Mouse (Mus musculus) testis, postnatal 10 days (tissue): ENCODE results near the gene Igsf8.

ENCODE experiments used
- DNase-seq: peaks from one replicate; pipeline ENCODE4 v3.0.0; 2021; ENCODE audit warnings: low spot score

Gene Igsf8

DNA sequence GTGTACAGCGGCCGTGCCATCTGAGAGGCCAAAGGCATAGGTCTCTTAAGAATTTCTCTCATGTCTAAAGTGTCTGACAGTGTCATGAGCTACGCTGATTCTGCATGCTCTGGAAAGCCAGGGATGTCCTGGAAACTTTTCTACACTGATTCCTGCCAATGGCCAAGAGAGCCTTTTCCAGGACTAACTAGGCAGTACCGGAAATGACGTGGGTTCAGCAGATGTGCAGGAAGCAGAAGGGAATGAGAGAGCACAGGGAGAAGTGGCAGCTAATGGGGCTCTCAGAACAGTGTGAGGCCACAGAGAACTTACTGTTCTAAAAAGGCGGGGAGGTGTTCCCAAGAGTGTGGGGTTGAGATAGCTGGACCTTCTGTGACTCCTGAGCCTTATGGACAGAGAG is 11.9 kb downstream of the Igsf8 start:
- no peak for DNase-seq

DNA sequence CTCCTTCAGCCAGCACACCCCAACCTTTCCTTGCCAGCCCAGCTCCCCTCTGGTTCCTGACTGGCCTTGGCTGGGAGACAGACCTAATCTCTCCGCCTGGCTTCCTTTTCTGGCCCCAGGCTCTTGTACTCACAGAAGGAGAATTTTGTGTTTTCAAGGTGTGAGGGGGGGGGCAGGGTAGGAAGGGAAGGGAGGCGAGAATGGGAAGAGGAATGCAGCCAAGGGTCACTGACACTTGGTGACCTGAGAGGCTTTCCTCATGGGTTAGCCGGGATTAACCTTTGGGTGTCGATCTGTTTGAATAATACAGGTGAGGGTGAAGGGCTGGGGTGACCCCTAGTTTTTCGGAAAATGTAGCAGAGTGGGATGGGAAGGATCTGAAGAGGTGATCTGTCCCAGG is 12.7 kb downstream of the Igsf8 start:
- no peak for DNase-seq

DNA sequence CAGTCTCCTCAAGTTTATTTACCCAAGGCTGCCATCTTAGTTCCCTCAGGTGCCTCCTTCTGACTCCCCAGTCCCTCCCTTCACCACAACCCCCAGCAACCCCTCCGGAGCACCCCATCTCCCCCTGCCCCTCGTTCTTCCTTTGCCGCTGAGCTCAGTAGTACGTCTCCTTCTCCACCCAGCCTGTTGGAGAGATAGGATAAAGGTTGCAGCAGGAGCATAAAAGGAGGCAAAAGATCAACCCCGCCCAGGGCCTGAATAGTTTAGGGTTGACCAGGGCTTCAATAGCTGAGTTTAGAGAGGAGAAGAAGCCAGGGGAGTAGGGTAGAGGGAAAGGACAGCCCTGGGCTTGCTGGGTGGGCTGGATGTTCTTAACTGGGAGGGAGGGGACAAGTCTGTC is 13.1 kb downstream of the Igsf8 start:
- DNase-seq, result no peak

DNA sequence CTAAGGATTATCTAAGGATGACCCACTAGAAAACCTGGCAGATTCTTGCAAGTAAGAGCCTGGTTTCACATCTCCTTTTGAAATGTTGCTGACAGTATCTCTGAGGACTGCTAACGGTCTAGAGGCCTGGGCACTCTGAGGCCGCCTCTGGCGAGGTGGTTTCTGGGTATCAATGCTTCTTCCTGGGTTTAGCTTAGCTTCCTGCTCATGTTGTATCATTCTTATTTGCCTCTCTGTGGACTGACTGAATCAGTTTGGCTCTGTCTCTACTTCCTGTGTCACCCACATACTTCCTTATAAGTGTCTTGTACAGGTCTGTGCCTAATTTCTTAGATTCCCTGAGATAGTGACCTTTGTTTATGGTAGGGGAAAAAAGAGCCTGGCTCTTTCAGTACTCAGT is 15.7 kb downstream of the Igsf8 start:
- DNase-seq, result no peak

DNA sequence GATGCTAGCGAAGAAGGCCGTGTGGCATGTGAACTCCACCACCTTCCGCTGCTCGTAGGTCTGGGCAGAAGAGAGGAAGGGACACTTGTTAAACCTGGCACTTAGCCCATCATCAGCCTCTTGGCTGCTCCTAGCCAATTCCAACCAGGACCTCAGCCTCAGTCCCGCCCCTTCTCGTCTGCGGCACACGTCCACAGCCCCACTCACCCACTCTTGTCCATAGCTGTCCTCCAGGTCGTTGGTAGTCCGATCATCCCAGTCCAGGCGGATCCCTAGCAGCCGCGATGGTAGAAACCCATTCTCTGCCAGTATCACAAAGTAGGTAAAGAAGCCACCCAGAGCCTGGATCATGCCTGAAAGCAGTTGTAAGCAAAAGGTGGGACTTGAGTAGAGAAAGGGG is 16.9 kb downstream of the Igsf8 start:
- DNase-seq, result no peak

DNA sequence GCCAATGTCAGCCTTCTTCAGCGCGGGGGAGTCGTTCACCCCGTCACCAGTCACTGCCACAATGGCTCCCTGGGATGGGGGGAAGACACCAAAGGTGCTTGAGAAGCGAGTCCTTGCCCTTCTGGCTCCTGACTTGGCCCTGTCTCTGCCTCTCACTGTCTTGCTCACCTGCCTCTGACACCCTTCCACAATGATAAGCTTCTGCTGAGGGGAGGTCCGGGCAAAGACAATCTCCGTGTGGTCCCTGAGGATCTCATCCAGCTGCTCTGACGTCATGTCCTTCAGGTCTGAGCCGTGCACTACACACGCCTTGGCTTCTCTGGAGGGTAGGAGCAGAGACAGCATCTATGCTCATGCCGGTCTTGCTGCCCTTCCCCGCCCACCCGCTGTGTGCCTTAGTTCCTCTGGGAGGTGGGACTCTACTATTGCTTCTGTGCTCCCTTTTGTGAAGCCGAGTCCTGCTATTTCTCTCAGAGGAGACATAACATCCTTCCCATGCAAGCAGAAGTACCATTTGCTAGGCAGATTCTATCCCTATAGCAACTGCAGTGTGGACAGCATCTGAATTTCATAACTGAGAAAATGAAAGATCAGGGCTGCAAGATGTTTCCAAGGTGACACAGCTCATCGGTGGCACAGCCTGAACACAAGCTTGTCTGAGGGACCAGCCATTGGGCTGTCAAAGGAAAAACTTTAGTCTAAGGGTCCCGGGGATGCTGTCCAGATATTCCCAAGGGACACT is 18.5 kb downstream of the Igsf8 start:
- no peak for DNase-seq

DNA sequence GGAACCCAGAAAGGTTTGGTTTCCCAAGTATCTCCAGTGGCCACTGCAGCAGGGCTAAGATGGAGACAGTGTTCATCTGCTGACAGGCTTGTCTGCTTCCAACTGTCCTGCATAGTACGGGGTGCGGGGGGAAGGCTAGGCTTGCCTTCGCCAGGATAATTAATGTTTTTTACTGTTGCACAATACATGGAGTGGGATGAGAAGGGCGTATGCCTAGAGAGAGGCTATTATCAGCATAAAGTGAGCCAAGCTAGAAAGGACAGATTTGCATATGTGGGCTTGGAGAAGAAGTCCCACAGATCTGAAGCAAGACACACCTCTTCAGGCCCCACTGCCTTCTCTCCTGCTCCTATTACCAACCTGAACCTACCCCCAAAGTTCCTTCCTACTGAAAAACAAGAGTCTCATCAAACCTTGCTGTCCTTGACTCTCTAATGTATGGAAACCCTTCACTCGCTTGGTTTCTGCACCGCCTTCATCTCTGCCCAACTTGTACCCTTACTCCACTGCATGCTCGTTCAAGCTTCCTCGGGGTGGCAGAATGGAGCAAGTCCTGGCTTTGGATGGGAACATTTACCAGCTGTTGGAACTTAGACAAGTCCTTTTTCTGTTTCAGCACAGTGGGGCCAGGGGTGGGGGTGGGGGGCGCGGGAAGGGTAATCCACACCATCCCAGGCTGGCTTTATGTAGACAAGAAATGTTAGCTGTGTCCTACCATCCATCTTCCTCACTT is 20.2 kb downstream of the Igsf8 start:
- no peak for DNase-seq

DNA sequence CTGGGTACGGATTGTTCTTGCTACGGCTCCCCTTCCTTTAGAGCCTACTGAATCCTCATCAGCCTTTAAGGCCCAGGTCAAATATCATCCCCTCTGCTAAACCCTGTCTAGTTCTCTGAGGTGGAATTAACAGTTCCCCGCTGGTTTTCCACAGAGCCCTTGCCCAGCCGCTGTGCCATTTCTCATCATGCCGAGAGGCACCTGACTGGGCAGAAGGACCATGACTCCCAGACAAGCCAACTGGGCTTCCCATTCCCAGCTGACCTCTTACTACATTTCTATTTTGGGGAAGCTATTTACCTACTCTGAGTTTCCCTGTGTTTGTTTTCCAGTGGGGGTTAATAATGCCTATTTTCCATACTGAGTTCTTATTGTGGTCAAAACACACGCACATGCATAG is 21.6 kb downstream of the Igsf8 start:
- no peak for DNase-seq

DNA sequence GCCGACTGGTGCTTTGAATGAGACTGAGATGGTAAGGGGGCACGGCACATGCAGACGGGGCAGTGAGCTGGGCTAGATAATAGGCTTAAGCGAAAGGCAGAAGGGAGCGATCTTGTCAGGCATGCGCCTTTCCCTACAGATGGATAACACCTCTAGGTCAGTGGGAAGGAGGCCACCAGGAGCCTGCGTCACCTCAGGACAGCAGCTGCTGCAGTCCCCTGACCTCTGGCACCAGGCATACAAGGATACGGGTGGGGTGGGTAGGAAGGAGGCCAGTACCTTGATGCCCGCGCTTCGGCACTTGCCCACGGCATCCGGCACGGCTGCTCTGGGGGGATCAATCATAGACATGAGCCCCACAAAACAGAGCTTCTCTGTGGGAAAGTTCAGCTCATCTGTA is 22.8 kb downstream of the Igsf8 start:
- DNase-seq, result no peak

DNA sequence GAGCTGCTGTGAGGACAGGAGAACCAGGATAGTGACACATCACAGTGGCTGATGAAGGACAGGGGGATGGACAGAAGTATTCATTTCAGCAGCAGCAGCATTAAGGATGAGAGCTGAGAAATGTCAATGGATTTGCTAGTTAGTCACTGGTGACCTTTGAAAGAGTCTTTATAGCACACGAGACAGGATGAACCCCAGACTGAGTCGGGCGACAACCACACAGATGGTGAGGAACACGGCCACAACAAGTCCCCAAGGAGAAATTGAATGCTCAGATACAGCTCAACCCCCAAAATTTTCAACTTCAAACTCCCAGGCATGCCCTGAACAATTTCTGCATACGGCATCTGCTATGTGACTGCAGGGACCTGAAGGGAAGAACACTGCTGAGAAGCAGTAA is 25.3 kb downstream of the Igsf8 start:
- DNase-seq, result no peak

DNA sequence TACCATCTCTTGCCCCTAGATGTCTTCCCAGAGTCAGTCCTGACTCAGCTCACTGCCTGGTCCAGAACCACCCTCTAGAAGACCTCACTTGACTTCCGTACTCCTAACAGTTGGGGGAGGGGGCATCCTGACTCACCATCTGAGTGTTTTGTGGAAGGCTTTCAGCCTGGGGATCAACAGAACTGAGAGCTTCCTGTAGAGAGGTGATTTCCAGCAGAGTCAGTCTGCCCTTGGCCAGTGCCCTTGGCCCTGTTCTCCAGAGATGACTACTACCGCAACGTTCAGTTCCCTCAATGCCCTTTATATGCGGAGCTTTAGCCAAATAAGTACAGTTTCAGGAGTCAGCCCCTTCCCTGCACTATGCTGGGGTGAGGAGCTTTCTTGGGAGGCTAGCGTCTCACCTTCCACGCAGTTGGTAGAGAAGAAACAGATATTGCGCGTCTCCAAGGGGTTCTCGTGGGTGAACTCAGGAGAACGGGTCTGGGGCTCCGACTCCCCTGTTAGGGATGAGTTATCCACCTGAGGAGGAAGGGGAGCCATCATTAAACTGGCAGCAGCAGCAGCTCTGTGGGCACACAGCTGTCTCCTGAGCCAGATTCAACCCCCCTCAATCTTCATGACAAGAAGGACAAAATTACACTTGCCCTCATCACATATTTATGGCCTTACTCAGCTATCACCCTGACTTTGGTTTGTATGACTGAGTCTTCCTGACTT is 27.6 kb downstream of the Igsf8 start:
- no peak for DNase-seq

DNA sequence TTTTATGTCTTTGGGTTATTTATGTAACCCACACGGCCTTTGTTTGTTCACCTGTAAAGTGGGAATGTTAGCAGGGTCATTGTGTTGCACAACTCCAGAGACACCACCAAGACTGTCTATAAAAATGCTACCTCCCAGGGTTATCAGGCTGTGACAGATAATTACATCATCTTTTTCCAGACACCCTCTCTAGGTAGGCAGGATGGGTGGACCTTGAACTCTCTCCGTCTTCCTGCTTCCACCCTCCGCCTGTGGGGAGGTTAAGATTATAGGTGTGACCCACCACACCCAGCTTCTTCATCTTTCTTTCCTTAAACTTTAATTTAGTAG is 28.1 kb downstream of the Igsf8 start:
- no peak for DNase-seq

DNA sequence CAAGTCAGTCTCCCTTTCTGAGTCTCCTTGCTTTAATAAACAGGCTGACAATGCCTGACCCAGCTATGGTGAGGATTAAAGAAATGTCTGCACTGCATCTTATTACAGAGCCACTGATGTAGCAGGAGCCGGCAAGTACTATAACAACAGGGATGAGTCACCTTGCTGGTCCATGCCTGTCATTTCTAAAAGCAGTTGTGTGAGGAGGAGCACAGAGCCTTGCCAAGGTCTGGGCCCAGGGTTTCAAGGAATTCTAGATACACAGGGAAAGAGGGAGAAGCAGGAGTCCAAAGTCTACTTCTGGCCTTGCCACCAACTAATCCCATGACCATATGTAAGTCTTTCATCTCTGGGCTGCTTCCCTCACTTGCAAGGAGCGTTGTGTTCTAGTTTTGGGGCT is 31.4 kb downstream of the Igsf8 start:
- no peak for DNase-seq

DNA sequence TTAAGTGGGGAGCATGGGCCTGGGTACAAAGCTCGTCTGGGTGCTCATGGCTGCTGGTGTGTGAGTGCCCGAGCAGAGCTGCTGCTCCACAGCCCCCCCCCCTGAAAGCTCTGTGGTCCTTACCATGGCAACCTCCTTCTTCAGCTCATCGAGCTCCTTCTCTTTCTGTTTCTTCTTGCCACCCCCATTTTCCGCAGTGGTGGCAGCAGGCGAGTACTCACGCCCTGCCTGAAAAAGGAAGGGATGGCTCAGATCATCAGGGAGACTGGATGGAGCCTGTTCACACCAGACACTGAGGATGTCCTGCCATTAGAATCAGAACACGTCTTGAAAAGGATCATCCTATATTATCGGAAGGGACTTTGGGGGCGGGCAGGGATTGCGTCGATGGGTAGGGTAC is 32.0 kb downstream of the Igsf8 start:
- DNase-seq, result no peak

DNA sequence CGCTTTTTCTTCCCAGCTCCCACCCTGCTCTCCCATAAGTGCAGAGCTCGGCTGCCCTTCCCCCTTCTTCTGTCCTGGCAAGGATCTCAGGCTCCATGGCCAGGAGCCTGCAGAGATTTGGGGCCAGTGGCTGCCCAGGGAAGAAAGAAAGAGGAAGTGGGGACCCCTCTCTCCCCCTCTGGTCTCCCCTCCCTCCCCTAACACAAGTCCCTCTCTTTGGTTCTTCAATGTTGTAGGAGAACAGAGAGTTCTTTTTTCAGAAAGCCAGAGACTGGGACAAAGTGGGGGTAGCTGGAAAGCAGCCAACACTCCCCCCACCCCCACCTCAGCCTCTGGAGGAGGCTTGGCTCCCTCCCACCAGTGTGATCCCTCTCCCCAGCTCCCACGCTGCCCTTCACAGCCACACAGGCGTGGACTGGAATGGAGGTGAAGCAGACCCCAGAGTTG is 34.3 kb downstream of the Igsf8 start:
- peak; percentile 77 for DNase-seq

DNA sequence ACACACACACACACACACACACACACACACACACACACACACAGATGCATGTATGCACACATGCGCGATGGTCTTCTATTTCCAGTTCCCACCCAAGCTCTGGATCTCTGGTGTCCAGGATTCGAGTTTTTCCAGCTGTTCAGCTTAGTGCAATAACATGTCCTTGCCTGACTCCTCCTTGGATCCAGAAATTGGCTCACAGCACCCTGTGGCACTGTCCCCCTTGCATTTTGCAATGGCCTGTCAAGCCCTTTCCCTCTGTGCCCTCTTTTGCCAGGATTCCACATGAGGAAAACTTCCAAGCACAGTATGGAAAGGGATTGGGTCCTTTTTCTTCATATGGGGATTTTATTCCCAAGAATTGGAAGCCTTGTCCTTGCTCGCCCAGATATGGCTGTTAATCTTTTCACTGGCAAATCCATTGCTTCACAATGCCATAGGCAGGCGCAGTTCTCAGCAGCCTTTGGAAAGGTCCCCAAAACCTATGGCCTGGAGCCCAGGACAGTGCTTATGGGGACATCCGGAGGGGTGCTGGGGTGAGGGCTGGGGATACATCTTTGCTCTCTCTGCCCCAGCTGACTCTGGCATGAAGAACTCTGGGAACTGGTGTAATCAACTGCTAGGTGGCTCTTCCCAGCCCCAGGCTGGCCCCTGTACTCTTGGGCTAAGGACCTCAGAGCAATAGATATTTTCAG is 35.5 kb downstream of the Igsf8 start:
- no peak for DNase-seq

DNA sequence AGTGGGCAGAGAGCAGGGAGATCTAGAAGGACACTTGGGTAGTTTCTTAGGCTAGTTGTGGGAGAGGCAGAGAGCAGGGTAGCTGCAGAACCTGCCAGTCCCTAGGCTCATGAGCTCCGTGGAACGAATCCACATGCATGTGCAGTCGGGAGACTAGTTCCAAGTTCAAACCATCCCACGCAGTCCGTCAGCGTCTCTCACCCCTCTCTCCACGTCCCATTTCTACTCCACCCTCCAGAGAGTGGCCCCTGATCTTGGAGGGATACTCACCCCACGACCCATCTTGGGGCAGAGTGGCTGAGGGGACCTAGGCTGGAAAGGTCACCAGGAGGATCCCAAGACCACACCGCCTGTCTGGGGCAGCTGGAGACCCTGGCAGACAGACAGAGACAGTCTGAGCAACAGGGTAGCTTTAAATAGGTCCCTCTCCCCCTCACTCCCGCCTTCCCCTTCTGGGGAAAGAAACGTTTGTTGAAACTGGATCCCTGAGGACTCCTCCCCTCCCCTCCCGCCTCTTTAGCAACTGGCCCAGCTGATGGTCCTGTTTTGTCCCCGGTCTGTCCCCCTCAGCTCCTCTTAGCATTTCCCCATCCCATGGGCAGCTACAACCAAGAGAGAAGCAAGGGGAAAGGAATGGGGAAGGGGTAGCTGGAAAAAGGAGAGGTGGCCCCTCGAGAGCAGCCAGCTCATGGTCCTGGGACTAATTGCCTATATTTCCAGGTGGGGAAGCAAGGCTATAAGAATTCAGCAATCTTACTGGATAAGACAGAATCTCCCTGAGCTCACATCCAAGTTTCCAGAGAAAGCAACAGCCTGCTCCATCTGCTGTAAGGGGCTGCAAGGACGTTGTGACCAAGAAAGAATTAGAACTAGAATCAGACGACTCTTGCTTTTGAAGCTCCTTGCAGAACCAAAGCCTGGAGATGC is 36.4 kb downstream of the Igsf8 start, which contains the start of gene Atp1a2:
Gene Atp1a2, minus strand, starts transcription at position 454 of the 927 bp plus-strand sequence.
- peak; percentile 66 for DNase-seq

DNA sequence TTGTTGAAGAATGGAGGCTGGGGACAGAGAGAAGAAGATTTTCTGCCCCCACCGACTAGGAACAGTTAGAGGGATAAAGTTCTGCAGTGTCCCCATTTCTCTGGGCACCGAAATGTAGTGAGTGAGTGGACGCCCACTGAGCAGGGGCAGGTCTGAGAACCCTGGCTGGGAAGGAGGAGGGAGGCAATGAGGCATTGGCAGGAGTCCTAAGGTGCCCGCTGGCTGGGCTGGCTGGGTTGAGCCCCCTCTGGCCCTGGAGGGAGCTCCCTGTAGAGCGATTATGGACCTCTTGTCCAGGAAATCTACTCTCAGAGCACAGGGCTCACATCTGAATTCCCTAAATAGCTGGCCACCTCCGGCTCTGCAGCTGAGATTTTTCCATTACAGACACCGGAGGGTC is 38.1 kb downstream of the Igsf8 start:
- no peak for DNase-seq

DNA sequence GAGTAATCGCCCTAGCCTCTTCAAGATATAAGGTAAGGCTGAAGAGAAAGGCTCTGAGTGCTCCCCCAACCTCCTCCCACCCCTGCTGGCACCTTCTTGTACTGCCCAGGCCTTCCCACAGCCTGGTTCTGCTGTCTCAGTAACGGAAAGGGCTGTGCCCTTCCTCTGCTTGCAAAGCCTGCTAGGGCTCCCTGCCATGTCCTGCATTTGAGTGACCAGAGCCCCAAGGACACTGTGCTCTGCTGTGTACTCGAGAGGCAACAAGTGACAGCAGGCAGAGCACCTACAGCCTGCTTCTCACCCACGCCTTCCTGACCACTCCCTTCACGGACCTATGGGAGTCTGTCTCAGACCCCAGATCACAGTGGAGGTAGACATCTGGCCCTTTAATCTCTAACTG is 38.8 kb downstream of the Igsf8 start:
- peak; percentile 72 for DNase-seq

DNA sequence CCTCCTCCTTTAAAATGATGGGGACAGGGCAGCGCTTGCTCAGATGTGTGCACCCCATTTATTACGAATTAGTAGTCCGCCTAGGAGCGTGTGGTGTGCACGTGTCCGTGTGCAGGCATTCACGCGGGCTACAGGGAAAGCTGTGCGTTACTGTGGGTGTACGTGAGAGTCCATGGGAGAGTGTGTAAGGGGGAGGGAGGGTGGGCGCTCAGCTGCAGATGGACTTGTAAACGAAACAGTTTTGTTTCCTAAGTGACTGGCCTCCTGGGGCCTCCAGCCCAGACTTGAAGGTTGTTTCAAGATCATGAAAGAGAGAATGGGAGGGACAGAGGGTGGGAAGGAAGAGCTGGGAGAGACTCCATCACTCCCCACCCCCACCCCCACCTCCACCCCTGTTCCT is 39.7 kb downstream of the Igsf8 start:
- DNase-seq, result no peak

DNA sequence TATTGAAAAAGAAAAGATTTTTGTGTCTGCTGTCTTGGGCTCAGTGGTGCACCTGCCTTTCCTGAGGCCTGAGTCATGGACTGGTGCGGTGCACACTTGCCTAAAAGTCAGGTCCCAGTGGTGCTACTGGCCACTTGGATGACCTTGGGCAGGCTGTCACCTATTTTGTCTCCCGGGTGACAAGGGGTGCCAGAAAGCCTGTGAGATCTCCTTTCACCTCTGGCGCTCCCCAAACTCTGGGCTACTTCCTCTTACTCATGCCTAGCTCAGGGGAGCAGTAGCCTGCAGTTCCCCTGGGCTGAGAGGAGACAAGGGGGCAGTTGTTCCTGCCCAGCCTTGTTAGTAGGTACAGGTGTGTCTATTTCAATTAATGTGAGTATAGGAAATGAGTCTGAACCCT is 40.9 kb downstream of the Igsf8 start:
- no peak for DNase-seq

DNA sequence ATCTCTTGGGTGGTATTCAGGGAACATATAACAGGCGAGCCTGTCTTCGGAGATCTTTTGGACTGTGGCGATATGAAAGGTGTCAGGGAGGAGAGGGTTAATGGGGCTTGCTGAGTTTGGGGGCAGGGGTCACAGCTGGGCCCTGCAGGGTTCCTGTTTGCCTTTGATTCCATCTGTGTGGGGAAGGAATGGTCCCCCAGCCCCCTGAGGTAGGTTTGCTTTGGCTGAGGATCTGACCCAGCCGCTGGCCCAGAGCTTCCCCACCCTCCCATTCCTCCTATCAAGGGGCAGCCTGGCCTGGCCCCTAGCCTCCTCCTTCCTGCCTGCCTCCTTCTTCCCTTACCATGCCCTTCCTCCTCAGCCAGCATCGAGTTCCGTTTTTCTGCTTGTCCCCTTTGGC is 41.4 kb downstream of the Igsf8 start:
- no peak for DNase-seq
